Mouse (Mus musculus) neural tube, embryonic 13.5 days (tissue): ENCODE measurements around the gene Dtx4. TPM values are rescaled to one million over a fixed set of nuclear protein-coding genes. Genes with fewer than 3 reads are reported as not detected.

ENCODE experiments used
- ATAC-seq: fragments of 200-750 bp; cut with Nextera tagmentation; 2 replicates; pipeline ENCODE4 v1.8.0; 2017; ENCODE audit warnings: low read depth, mild to moderate bottlenecking, moderate TSS enrichment, moderate library complexity
- H3K27ac ChIP-seq: fragments of 300-500 bp; sonication (generic); replicated peaks from 2 replicates; pipeline ENCODE4 v1.5.1; 2015; ENCODE audit warnings: moderate library complexity, mild to moderate bottlenecking, inconsistent platforms
- H3K27me3 ChIP-seq: fragments of 300-500 bp; sonication (generic); 2 replicates; pipeline ENCODE4 v1.6.1; 2015; ENCODE audit warnings: mild to moderate bottlenecking, inconsistent platforms
- H3K36me3 ChIP-seq: fragments of 300-500 bp; sonication (generic); 2 replicates; pipeline ENCODE4 v1.6.1; 2015; ENCODE audit warnings: mild to moderate bottlenecking, inconsistent platforms
- H3K4me1 ChIP-seq: fragments of 300-500 bp; sonication (generic); replicated peaks from 2 replicates; pipeline ENCODE4 v1.6.1; 2015; ENCODE audit warnings: inconsistent platforms
- H3K4me2 ChIP-seq: fragments of 300-500 bp; sonication (generic); 2 replicates; pipeline ENCODE4 v1.6.1; 2015; ENCODE audit warnings: inconsistent platforms, mild to moderate bottlenecking, moderate library complexity
- H3K4me3 ChIP-seq: fragments of 300-500 bp; sonication (generic); 2 replicates; pipeline ENCODE4 v1.5.1; 2015; ENCODE audit warnings: mild to moderate bottlenecking, inconsistent platforms
- H3K9ac ChIP-seq: fragments of 300-500 bp; sonication (generic); 2 replicates; pipeline ENCODE4 v1.6.1; 2015; ENCODE audit warnings: moderate library complexity, mild to moderate bottlenecking, inconsistent platforms
- H3K9me3 ChIP-seq: fragments of 300-500 bp; sonication (generic); 2 replicates; pipeline ENCODE4 v1.6.1; 2016; ENCODE audit warnings: inconsistent platforms
- WGBS: fragments of 180-500 bp; shearing (Covaris S2); methylation state at CpG from one replicate; pipeline ENCODE4 v1.1.7; 2015; 5-methylcytosine and 5-hydroxymethylcytosine counted together
- polyA plus RNA-seq: library from polyadenylated mRNA; unstranded; fragments of >200 nt; fragmentation: Nextera tagmentation; extraction: Ambion mirVana; gene quantifications from 2 replicates; pipeline ENCODE4 v1.2.1, GENCODE M21; 2015

The Dtx4 gene
- polyA plus RNA-seq, 1 experiment from 2014 or later, result 34.2 TPM

DNA sequence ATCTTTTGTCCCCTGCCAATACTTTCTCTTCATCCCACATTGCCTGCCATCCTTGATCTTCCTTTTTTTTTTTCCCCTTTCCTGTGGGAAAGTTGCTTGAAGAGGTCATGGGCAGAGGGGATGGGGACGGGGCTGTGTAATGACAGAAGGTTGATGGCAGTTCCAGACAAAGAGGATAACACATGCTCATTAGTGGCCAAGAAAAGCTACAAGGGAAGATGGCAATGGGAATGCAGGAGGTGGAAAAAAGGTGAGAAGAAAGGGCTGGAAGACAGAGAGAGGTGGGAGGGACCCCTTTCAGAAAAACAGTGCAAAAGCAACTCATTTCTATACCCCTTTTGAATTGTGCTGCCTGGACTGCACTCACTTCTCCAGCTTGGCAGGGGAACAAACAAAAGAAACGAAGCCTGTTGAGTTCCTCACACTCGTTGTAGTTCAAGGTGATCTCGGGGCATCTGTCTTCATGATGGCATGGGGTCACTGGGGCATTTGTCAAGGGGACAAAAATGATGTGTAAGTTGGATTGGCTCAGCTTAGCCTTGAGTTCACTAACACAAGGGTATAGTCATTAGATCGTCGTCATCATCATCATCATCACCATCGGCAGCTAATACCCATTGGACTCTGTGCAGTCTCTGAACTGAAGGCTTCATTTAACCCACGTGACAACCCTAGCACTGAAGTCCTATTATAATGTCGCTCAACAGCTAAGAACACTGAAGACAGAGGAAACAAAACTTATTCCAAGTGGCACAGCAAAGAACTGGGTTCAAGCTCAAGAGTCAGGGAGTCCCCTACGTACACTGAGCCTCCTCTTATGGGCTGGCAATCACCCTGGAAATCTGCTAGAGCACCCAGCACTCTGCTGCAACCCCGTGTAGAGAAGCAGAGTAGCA lies 11.3 kb downstream of the Dtx4 start:
- no peaks in the 10 kb centered on the region for H3K9me3 ChIP-seq
- peaks cover 48% of the 10 kb centered on the region for H3K36me3 ChIP-seq
- H3K4me3 ChIP-seq, result no peak overlapping the region
- peaks cover 94% of the 10 kb centered on the region for H3K4me1 ChIP-seq
- H3K9ac ChIP-seq, result no peak overlapping the region
- H3K27ac ChIP-seq, result peak overlapping the region; percentile 80
- peak; percentile 58 for ATAC-seq
- no peaks in the 10 kb centered on the region for H3K27me3 ChIP-seq
- 13% methylated on average over 11 of the region's 11 CpGs for WGBS
- 0 out of 2 replicates have a peak overlapping the region, but pooled peaks have one; percentile 7 for H3K4me2 ChIP-seq

- peaks cover 86% of the 10 kb centered on the region for H3K4me1 ChIP-seq
Measured at GRCm38 (mm10) chr19:12488969-12489674, 12.1 kb downstream of the Dtx4 start.

GRCm38 (mm10) chr19:12488205-12488966 lies 12.9 kb downstream of the Dtx4 start:
- Histone ChIP-seq H3K9ac (peak overlapping the region; percentile 31), H3K27me3 (no peaks in the 10 kb centered on the region), H3K4me3 (no peak overlapping the region), H3K27ac (peak overlapping the region; percentile 80), H3K9me3 (no peaks in the 10 kb centered on the region), H3K4me1 (peaks cover 81% of the 10 kb centered on the region), H3K4me2 (peak overlapping the region; percentile 7), H3K36me3 (peaks cover 62% of the 10 kb centered on the region)
- WGBS, result 15% methylated on average over 9 of the region's 9 CpGs
- peak; percentile 12; the same call in 1 of the 2 replicates for ATAC-seq

More at GRCm38 (mm10) chr19:12488969-12489674, 12.1 kb downstream of the Dtx4 start:
- Histone ChIP-seq H3K4me3 (no peak overlapping the region), H3K9ac (peak overlapping the region; percentile 31; the same call in 1 of the 2 replicates), H3K9me3 (no peaks in the 10 kb centered on the region), H3K36me3 (peaks cover 56% of the 10 kb centered on the region), H3K27me3 (no peaks in the 10 kb centered on the region), H3K27ac (peak overlapping the region; percentile 80), H3K4me2 (peak overlapping the region; percentile 7)
- 6% methylated on average over 8 of the region's 8 CpGs for WGBS
- peak; percentile 85 for ATAC-seq

GRCm38 (mm10) chr19:12487511-12488204 lies 13.6 kb downstream of the Dtx4 start:
- Histone ChIP-seq H3K36me3 (peaks cover 69% of the 10 kb centered on the region), H3K27ac (peak overlapping the region; percentile 80)
- WGBS, result 85% methylated on average over 12 of the region's 12 CpGs

DNA sequence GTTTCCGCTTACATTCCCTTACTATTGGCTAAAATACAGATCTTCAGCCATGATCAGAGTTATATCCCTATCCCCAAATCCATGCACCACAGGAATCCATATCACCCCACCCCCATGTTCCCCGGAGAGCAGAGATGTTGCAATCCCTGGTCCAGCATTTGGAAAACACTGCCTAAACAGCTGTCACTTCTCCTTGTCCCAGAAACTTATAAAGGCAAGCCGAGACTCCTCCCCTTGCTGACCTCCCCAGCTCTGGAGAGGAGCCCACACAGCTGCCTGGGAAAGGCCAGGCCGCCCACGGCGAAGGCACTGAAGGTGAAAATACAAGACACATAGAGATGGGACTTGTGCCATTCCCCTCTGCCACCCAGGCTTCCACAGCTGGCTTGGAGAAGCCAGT lies 14.4 kb downstream of the Dtx4 start:
- Histone ChIP-seq H3K4me3 (no peak overlapping the region), H3K4me1 (peaks cover 66% of the 10 kb centered on the region), H3K9me3 (no peaks in the 10 kb centered on the region), H3K27ac (peak overlapping the region; percentile 61; the same call in 1 of the 2 replicates), H3K27me3 (no peaks in the 10 kb centered on the region), H3K4me2 (no peak overlapping the region), H3K36me3 (peaks cover 70% of the 10 kb centered on the region), H3K9ac (no peak overlapping the region)
- no peak for ATAC-seq
- 76% methylated on average over 6 of the region's 6 CpGs for WGBS

More at GRCm38 (mm10) chr19:12487511-12488204, 13.6 kb downstream of the Dtx4 start:
- H3K27me3 ChIP-seq, result no peaks in the 10 kb centered on the region
- H3K4me3 ChIP-seq, result no peak overlapping the region
- no peak for ATAC-seq
- no peak overlapping the region for H3K9ac ChIP-seq
- no peak overlapping the region for H3K4me2 ChIP-seq
- peaks cover 74% of the 10 kb centered on the region for H3K4me1 ChIP-seq
- no peaks in the 10 kb centered on the region for H3K9me3 ChIP-seq

DNA sequence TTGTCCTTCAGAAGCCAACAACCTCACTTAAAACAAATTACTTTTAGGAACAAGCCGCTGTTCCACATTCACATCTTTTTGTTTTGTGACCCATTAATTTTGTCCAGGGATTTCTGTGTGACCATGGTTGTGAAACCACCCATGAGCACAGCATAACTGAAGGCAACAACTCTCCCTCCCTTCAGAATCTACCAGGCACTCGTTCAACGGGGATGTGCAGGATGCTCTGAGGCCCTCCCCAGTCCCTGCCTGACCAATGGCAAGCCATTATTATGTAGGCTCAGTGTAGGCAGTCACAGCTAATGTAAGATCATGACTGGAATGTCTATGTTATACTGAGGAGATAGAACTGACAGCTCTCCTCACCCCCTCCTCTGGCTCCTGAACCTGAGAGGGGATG lies 15.6 kb downstream of the Dtx4 start:
- Histone ChIP-seq H3K27ac (peak overlapping the region; percentile 57), H3K4me1 (peaks cover 54% of the 10 kb centered on the region), H3K9me3 (no peaks in the 10 kb centered on the region), H3K27me3 (no peaks in the 10 kb centered on the region), H3K36me3 (peaks cover 70% of the 10 kb centered on the region), H3K4me2 (no peak overlapping the region), H3K9ac (no peak overlapping the region), H3K4me3 (no peak overlapping the region)
- WGBS, result 54% methylated on average over 3 of the region's 3 CpGs
- no peak for ATAC-seq

GRCm38 (mm10) chr19:12485223-12485622 lies 16.0 kb downstream of the Dtx4 start:
- Histone ChIP-seq H3K9ac (no peak overlapping the region), H3K4me1 (peaks cover 49% of the 10 kb centered on the region), H3K4me2 (no peak overlapping the region), H3K36me3 (peaks cover 70% of the 10 kb centered on the region), H3K27me3 (no peaks in the 10 kb centered on the region), H3K27ac (peak overlapping the region; percentile 67), H3K9me3 (no peaks in the 10 kb centered on the region), H3K4me3 (no peak overlapping the region)
- ATAC-seq, result no peak
- 71% methylated on average over 13 of the region's 13 CpGs for WGBS

DNA sequence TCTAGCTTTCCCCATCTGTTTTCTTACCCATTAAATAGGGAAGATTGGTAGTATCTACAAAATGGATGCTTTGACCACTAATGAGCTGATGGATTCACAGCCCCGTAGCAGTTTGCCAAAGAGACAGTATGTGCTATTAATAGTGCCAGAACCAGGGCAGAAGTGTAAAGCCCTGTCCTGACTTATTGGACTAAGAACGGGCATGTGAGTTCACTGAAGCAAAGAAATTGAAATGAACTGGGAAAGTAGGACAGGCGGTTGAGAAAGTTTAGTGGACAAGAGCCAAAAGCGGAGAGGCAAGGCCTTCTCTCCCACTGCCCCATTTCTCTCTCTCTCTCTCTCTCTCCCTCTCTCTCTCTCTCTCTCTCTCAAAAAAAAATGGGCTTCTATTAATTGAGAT lies 17.0 kb downstream of the Dtx4 start:
- peak overlapping the region; percentile 67; the same call in 1 of the 2 replicates for H3K27ac ChIP-seq
- ATAC-seq, result no peak

DNA sequence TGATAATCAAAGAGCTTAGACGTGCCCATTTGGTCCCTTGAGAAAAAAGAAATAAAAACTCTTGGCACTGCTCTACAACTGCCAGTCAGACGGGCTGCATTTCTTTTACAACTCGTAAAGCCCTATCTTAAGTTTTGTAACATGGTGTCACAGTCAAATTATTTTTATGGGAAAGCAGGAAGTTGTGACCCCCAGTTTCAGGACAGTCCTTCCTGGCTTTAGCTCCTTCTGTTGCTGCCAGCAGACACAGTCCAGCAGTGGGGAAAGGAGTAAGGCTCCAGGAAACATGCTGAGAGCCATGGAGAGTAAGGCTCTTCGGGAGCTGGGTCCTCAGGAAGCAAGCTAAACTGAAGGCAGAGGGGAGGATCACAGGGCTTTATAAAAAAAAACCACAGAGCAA lies 17.5 kb downstream of the Dtx4 start:
- Histone ChIP-seq H3K36me3 (peaks cover 76% of the 10 kb centered on the region), H3K27ac (peak overlapping the region; percentile 62), H3K27me3 (no peaks in the 10 kb centered on the region), H3K4me3 (no peak overlapping the region), H3K4me1 (peaks cover 35% of the 10 kb centered on the region), H3K9me3 (no peaks in the 10 kb centered on the region), H3K4me2 (no peak overlapping the region), H3K9ac (no peak overlapping the region)
- no peak for ATAC-seq
- WGBS, result 64% methylated on average over 4 of the region's 4 CpGs

More for the DNA sequence above, 17.0 kb downstream of the Dtx4 start:
- no peak overlapping the region for H3K4me3 ChIP-seq
- no peaks in the 10 kb centered on the region for H3K9me3 ChIP-seq
- peaks cover 71% of the 10 kb centered on the region for H3K36me3 ChIP-seq
- WGBS, result 67% methylated on average over 4 of the region's 4 CpGs
- no peaks in the 10 kb centered on the region for H3K27me3 ChIP-seq
- H3K9ac ChIP-seq, result no peak overlapping the region
- no peak overlapping the region for H3K4me2 ChIP-seq
- peaks cover 39% of the 10 kb centered on the region for H3K4me1 ChIP-seq

DNA sequence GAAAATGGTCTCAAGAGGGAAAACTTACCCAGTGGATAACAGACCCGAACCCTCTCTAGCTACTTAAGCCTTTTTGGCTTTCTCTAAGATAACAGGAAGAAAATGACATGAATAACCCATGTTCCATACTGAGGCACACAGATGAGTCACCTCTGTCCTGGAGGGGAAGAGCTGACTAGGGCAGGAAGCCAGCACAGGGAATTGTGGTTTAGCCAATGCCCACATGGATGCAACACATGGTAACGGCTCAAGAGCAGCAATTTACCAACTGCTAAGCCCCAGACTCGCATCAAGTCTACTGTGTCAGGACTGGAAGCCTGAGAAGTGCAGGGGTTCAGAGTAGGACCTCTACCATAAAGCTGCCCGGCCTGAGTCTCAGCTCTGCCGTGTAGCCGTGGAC lies 22.9 kb downstream of the Dtx4 start:
- peaks cover 85% of the 10 kb centered on the region for H3K36me3 ChIP-seq
- H3K4me1 ChIP-seq, result peaks cover 20% of the 10 kb centered on the region
- ATAC-seq, result no peak
- 87% methylated on average over 6 of the region's 6 CpGs for WGBS
- H3K27ac ChIP-seq, result peak overlapping the region; percentile 29; the same call in 1 of the 2 replicates
- no peak overlapping the region for H3K9ac ChIP-seq
- no peaks in the 10 kb centered on the region for H3K27me3 ChIP-seq
- no peak overlapping the region for H3K4me3 ChIP-seq
- H3K4me2 ChIP-seq, result no peak overlapping the region
- no peaks in the 10 kb centered on the region for H3K9me3 ChIP-seq

GRCm38 (mm10) chr19:12476721-12477270 lies 24.5 kb downstream of the Dtx4 start:
- 50% methylated on average over 5 of the region's 5 CpGs for WGBS
- Histone ChIP-seq H3K27me3 (no peaks in the 10 kb centered on the region), H3K27ac (peak overlapping the region; percentile 68; the same call in 1 of the 2 replicates), H3K9ac (no peak overlapping the region), H3K9me3 (no peaks in the 10 kb centered on the region), H3K36me3 (peaks cover 85% of the 10 kb centered on the region), H3K4me3 (no peak overlapping the region), H3K4me2 (no peak overlapping the region), H3K4me1 (peaks cover 24% of the 10 kb centered on the region)
- no peak for ATAC-seq
